Mouse (Mus musculus) embryonic facial prominence, embryonic 13.5 days (tissue): ENCODE measurements around the gene Pcnx2. TPM values are rescaled to one million over a fixed set of nuclear protein-coding genes. Genes with fewer than 3 reads are reported as not detected.

ENCODE experiments used
- polyA plus RNA-seq: library from polyadenylated mRNA; unstranded; fragments of >200 nt; fragmentation: Nextera tagmentation; extraction: Ambion mirVana; gene quantifications from 2 replicates; pipeline ENCODE4 v1.2.1, GENCODE M21; 2015

The Pcnx2 gene
- polyA plus RNA-seq, 1 experiment from 2014 or later: 0.37 TPM

Other genes starting within 250 kb of the Pcnx2 start
- 5.7 and 6.6 TPM in 2 replicates for gene Map10, start 228.5 kb downstream of the Pcnx2 start, polyA plus RNA-seq
- 30.6 and 33.6 TPM in 2 replicates for gene Ntpcr, start 168.4 kb downstream of the Pcnx2 start, polyA plus RNA-seq
- 0.10 and 0.14 TPM in 2 replicates for gene Map3k21, start 12.1 kb upstream of the Pcnx2 start, polyA plus RNA-seq
- 19.8 and 22.2 TPM in 2 replicates for gene Kcnk1, start 96.9 kb upstream of the Pcnx2 start, polyA plus RNA-seq